Mouse (Mus musculus): Measurements from ENCODE around the gene Def8. TPM values are rescaled to one million over a fixed set of nuclear protein-coding genes. Genes with fewer than 3 reads are reported as not detected.

The Def8 gene
- 10 to 100 TPM; 42.3 to 51.5 TPM for total RNA-seq (2023)

GRCm38 (mm10) chr8:123423441-123423840 is at the start of gene Def8:
TSS of gene Def8 (plus strand) at chr8:123423527.

GRCm38 (mm10) chr8:123406786-123407185 is 16.5 kb upstream of the Def8 start, which contains the start of gene Mc1r:
TSS of gene Mc1r (plus strand) at chr8:123407107.

GRCm38 (mm10) chr8:123411246-123411645 is 12.1 kb upstream of the Def8 start, which contains the start of gene Tubb3:
TSS of gene Tubb3 (plus strand) at chr8:123411424.

GRCm38 (mm10) chr8:123477737-123478258 is 54.5 kb downstream of the Def8 start, which contains the start of gene Afg3l1:
TSS of gene Afg3l1 (plus strand) at chr8:123477903.

Other genes starting within 250 kb of the Def8 start
- under 1 TPM; 0.38 to 0.40 TPM for gene Dpep1, start 237.3 kb upstream of the Def8 start, total RNA-seq (2023)
- 10 to 100 TPM; 71.8 to 89.1 TPM for gene Chmp1a, start 210.8 kb upstream of the Def8 start, total RNA-seq (2023)
- gene Spata33, start 210.7 kb upstream of the Def8 start, total RNA-seq (2023), result under 1 TPM in 1 of 2 experiments, not detected in 1; 0.13 TPM
- 10 to 100 TPM; 23.5 to 29.2 TPM for gene Cdk10, start 198.7 kb upstream of the Def8 start, total RNA-seq (2023)
- gene Spata2l, start 187.3 kb upstream of the Def8 start, total RNA-seq (2023), result 1 to 10 TPM; 6.1 to 6.3 TPM
- 10 to 100 TPM; 35.6 to 38.0 TPM for gene Zfp276, start 169.3 kb upstream of the Def8 start, total RNA-seq (2023)
- gene Vps9d1, start 169.2 kb upstream of the Def8 start, total RNA-seq (2023), result 10 to 100 TPM; 40.5 to 46.2 TPM
- gene Fanca, start 105.0 kb upstream of the Def8 start, total RNA-seq (2023), result 10 to 100 TPM; 41.0 to 55.4 TPM
- gene Spire2, start 90.8 kb upstream of the Def8 start, total RNA-seq (2023), result under 1 TPM; 0.22 to 0.71 TPM
- 100 to 1,000 TPM; 119 to 121 TPM for gene Tcf25, start 49.8 kb upstream of the Def8 start, total RNA-seq (2023)
- gene Mc1r, start 16.4 kb upstream of the Def8 start, total RNA-seq (2023), result not detected
- gene Tubb3, start 12.1 kb upstream of the Def8 start, total RNA-seq (2023), result under 1 TPM in 1 of 2 experiments, not detected in 1; 0.33 TPM
- gene Afg3l1, start 54.4 kb downstream of the Def8 start, total RNA-seq (2023), result 10 to 100 TPM; 37.5 to 39.9 TPM
- not detected for gene Dbndd1, start 91.9 kb downstream of the Def8 start, total RNA-seq (2023)
- 1 to 10 TPM; 1.7 to 2.3 TPM for gene Gas8, start 95.3 kb downstream of the Def8 start, total RNA-seq (2023)
- gene Rhou, start 230.4 kb downstream of the Def8 start, total RNA-seq (2023), result 10 to 100 TPM; 44.4 to 48.8 TPM

Data from neutrophil, adult 59 days (primary cell).